In genomic region chr2:6145611-6146010, GRCm38 (mm10) we compare ENCODE assay signal across 13 mouse cellular contexts.
"Had no signal": no experiment of that assay in that cellular context is flagged by ENCODE, and none has a peak within 500 bp of the region (broad histone marks: within the 10 kb centered on the region; RNA-seq: fewer than 3 reads in every experiment).

No protein-coding gene starts in this region.

- H3K4me2 ChIP-seq: liver, embryonic 13.5 days had no signal

- H3K36me3 ChIP-seq: limb, embryonic 10.5 days; liver, embryonic 13.5 days; midbrain, embryonic 10.5 days had no signal

- H3K9me3 ChIP-seq: limb, embryonic 10.5 days; liver, embryonic 13.5 days; midbrain, embryonic 10.5 days had no signal

- H3K27me3 ChIP-seq: liver, embryonic 13.5 days had no signal

- H3K27ac ChIP-seq: left cerebral cortex, adult 2 months; limb, embryonic 10.5 days; liver, embryonic 13.5 days; midbrain, embryonic 10.5 days had no signal

- H3K4me3 ChIP-seq: left cerebral cortex, adult 2 months; limb, embryonic 10.5 days; liver, embryonic 13.5 days; midbrain, embryonic 10.5 days had no signal

- H3K4me1 ChIP-seq: liver, embryonic 13.5 days had no signal

- H3K9ac ChIP-seq: liver, embryonic 13.5 days had no signal

- ATAC-seq: hindbrain, embryonic 16.5 days; inflammation-experienced regulatory T-cells, adult 6 months; intestine, postnatal 0 days had no signal

- DNase-seq: kidney, postnatal 14 days; liver, embryonic 13.5 days; lung, adult 18-20 months; lung, postnatal 10 days; lung, postnatal 4 days; thymus, adult 18-20 months; thymus, postnatal 14 days had no signal
